Mouse (Mus musculus): ENCODE data around the gene Zfp991. TPM values are rescaled to one million over a fixed set of nuclear protein-coding genes. Genes with fewer than 3 reads are reported as not detected.
"Not testable (repeated sequence)": the region's sequence is repeated elsewhere in the genome, so short reads cannot be mapped to it uniquely, and the experiment has no call there.

Gene Zfp991
- polyA plus RNA-seq, 1 experiment from 2014 or later, result 3.3 TPM

DNA sequence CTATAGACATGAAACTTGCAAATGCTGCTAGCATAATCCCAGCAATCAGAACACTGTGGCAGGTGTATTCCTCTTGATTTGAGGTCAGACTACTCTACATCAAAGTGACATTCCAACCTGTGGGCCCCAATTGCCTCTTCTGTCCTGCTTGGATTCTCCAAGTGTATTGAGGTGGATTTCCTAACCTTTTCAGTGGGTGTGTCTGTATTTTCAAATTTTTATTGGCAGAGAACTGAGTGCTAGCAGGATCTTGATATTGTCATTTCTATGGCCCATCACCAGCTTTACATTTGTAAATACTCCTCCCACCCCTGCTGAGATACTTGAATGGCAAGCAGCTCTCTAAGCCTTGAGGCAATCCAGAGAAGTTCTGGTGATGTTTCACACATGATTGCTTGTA lies 3.7 kb upstream of the Zfp991 start:
- not testable (repeated sequence) for H3K4me3 ChIP-seq (replicated peaks); H3K4me1 ChIP-seq (replicated peaks); H3K9ac ChIP-seq (replicated peaks); H3K27me3 ChIP-seq; H3K4me2 ChIP-seq (replicated peaks); ATAC-seq; H3K27ac ChIP-seq; H3K36me3 ChIP-seq
- H3K9me3 ChIP-seq, result peaks cover 21% of the 10 kb centered on the region

DNA sequence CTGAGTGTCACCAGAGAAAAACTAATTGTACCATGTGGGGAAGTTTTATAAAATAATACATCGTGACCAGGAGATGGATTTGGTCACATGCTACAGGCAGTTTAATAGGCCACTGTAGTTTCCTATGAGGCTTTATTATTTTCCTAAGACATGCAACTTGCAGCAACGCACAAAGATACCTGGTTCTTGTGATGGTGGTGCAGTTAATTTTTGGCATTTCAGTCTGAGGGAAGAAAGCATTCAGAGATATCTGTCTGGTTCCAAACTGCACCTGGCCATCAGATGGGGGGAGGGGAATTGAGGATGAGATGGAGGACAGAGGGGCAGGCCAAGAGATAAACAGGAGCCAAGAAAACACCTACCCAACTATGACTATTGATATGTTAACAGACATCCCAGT lies 1.8 kb downstream of the Zfp991 start:
- not testable (repeated sequence) for ATAC-seq; H3K9me3 ChIP-seq; H3K27ac ChIP-seq; H3K4me2 ChIP-seq (replicated peaks); H3K27me3 ChIP-seq; H3K4me1 ChIP-seq (replicated peaks); H3K4me3 ChIP-seq (replicated peaks); H3K9ac ChIP-seq (replicated peaks); H3K36me3 ChIP-seq
- WGBS, result 50% methylated on average over 2 of the region's 2 CpGs

DNA sequence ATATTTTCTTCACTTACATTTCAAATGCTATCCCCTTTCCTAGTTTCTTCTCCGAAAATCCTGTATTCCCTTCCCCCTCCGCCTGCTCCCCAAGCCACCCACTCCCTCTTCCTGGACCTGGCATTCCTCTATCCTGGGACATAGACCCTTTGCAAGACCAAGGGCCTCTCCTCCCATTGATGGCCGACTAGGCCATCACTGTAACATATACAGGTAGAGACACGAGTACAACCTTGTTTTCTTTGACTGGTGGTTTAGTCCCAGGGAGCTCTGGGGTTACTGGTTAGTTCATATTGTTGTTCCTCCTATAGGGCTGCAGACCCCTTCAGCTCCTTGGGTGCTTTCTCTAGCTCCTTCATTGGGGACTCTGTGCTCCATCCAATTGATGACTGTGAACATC lies 9.9 kb downstream of the Zfp991 start:
- 73% methylated on average over 4 of the region's 4 CpGs for WGBS
- H3K36me3 ChIP-seq; ATAC-seq; H3K9me3 ChIP-seq; H3K9ac ChIP-seq (replicated peaks); H3K4me3 ChIP-seq (replicated peaks); H3K27me3 ChIP-seq; H3K4me2 ChIP-seq (replicated peaks); H3K4me1 ChIP-seq (replicated peaks); H3K27ac ChIP-seq: not testable (repeated sequence)

DNA sequence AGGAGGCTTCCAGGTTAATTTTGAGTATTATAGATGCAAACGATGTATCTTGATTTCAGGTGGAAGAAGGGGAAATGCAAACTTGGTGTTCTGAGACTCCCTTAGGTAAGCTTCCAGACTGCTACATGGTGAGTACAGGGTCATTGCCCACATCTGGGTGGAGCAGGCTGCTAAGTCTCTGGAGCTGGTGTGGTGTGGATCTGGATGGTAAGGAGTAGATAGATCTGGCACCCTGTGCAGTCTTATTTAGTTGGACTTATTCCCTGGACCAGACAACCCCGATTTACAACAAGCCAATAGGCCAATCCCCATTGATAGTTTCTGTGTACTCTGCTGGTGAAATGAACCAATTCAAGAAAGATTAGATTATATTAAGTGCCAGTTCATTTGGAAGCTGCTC lies 33.4 kb downstream of the Zfp991 start:
- H3K36me3 ChIP-seq; H3K4me2 ChIP-seq (replicated peaks); H3K4me3 ChIP-seq (replicated peaks); H3K9me3 ChIP-seq; H3K4me1 ChIP-seq (replicated peaks); H3K27me3 ChIP-seq; ATAC-seq; H3K27ac ChIP-seq; H3K9ac ChIP-seq (replicated peaks): not testable (repeated sequence)
- 93% methylated on average over 2 of the region's 2 CpGs for WGBS

DNA sequence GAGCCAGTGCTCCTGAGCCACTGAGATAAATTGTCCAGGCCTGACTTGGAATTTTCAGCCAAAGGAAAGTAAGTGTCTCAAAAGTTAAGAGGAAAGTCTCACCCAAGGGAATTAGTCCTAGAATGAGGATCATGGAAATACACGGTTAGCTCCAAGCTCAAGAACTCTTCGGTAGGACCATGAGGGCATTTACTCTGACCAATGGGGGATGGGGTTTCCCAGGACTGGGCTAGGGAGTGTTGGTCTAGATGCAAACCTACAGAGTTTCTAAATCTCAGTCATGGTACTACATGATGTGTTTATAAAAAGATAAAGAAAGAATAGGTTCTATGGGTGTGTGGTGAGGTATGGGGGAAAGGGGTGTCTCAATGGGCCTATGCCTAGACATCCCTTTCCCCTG lies 38.7 kb downstream of the Zfp991 start:
- WGBS, result 92% methylated on average over 2 of the region's 2 CpGs
- H3K9me3 ChIP-seq; H3K36me3 ChIP-seq; H3K4me3 ChIP-seq (replicated peaks); H3K27me3 ChIP-seq; H3K4me1 ChIP-seq (replicated peaks); H3K27ac ChIP-seq; H3K9ac ChIP-seq (replicated peaks); H3K4me2 ChIP-seq (replicated peaks): not testable (repeated sequence)
- peak; percentile 43; the same call in 1 of the 2 replicates for ATAC-seq

DNA sequence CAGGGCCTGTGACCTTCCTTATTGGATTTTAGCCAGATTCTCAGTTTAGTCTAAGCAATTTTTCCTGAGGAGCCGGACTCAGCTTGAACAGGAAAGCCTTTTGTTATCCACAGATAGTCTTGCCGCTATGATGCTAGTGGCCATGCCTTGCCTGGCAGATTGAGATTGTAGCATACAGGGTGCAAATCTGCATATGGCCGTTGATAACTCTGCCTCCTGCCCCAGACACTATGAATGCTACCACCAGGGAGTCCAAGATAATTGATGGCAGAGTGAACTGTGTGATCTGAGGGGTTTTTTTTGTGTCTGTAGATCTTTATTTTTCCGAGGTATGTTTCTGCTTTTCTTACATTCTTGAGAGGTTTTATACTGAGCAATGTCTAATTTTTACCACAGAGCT lies 39.7 kb downstream of the Zfp991 start:
- H3K4me3 ChIP-seq (replicated peaks); H3K9me3 ChIP-seq; ATAC-seq; H3K27ac ChIP-seq; H3K4me2 ChIP-seq (replicated peaks); H3K36me3 ChIP-seq; H3K9ac ChIP-seq (replicated peaks); H3K27me3 ChIP-seq; H3K4me1 ChIP-seq (replicated peaks): not testable (repeated sequence)
- WGBS, result 80% methylated on average over 1 of the region's 4 CpGs

DNA sequence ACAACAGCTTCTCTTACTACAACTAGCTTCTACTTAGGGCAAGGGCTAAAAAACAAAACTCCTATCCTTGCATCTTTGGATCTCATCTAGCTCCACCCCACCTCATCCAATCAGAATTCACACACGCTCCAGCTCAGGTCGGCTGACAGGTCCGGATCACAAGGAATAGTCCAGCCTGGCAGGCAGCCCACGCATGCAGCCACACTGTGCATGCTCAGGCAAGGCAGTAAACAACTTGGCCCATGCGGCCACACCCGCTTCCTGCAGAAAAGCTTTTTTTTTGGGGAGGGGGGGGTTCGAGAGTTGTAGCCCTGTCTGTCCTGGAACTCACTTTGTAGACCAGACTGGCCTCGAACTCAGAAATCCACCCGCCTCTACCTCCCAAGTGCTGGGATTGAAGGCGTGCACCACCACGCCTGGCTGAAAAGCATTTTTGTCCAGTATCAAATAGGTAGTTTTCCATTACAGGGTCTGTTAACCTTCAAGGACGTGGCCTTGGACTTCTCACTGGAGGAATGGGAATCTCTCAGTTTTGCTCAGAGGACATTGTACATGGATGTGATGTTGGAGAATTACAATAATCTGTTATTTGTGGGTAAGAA lies 44.5 kb downstream of the Zfp991 start:
- H3K27me3 ChIP-seq; H3K27ac ChIP-seq; H3K9me3 ChIP-seq; H3K36me3 ChIP-seq; H3K4me1 ChIP-seq (replicated peaks); H3K9ac ChIP-seq (replicated peaks); H3K4me2 ChIP-seq (replicated peaks); H3K4me3 ChIP-seq (replicated peaks): not testable (repeated sequence)
- ATAC-seq, result peak; percentile 83
- 89% methylated on average over 11 of the region's 12 CpGs for WGBS

DNA sequence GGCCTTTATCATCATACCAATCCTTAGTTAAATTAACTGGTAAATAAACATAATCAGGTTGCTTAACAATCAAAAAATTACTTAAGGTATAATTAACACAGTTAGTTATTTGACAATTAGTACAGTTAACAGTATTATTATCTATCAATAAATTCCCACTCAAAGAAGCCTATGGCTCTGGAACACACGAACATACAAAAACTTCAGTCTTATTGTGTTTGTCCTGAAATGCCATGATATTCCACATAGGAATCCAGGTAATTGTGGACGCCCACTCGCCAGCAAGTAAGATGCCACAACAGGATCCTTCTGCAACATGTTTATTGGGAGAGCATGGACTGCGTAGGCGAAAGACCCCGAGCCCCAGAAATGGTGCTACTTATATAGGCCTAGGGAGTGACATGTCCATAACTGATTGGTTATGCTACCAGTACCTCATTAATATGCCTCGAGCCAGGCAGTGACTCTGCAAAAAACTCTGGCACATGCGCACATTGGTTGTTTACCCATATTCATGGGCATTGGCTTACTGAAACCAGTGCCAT lies 49.4 kb downstream of the Zfp991 start:
- H3K9ac ChIP-seq (replicated peaks); H3K27me3 ChIP-seq; H3K4me2 ChIP-seq (replicated peaks); H3K9me3 ChIP-seq; H3K4me1 ChIP-seq (replicated peaks); ATAC-seq; H3K27ac ChIP-seq; H3K4me3 ChIP-seq (replicated peaks); H3K36me3 ChIP-seq: not testable (repeated sequence)
- 95% methylated on average over 8 of the region's 8 CpGs for WGBS

DNA sequence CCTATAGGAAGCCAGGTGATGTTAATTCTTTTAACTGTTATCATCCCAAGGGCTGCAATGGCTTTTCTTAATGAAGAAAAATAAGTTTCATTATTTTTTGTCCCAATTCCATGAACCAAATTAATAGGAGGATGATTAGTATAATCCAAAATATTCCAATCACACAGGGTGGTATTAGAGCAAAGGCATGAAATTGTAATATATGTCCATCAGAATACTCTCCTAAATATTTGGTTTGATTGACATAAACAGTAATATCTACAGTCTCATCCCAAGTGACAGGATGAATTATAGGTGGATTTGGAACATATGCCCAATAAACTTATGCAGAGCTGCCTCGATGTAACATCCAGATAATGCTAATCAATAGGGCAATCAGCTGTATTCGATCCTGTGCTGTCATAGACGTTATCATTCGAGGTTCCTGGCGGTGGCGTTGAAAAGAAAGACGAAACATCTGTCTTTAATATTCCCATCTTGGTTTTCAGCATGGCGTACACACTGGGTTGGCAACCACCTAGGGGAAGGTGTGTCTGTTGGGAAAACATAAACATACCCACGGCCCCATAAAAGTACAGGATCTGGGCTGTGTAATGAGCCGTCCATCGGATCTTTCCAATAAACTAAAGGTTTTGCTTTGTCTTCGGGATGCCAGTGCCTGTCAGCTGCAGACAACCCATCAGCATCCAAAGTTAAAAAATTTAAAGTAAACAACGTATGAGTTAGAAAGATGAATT lies 50.3 kb downstream of the Zfp991 start:
- not testable (repeated sequence) for H3K27me3 ChIP-seq; H3K4me2 ChIP-seq (replicated peaks); H3K4me3 ChIP-seq (replicated peaks); H3K9me3 ChIP-seq; H3K4me1 ChIP-seq (replicated peaks); H3K9ac ChIP-seq (replicated peaks); H3K27ac ChIP-seq; H3K36me3 ChIP-seq
- no CpG with 5 or more reads among the region's 13 CpGs for WGBS
- ATAC-seq, result peak; percentile 59; the same call in 1 of the 2 replicates

DNA sequence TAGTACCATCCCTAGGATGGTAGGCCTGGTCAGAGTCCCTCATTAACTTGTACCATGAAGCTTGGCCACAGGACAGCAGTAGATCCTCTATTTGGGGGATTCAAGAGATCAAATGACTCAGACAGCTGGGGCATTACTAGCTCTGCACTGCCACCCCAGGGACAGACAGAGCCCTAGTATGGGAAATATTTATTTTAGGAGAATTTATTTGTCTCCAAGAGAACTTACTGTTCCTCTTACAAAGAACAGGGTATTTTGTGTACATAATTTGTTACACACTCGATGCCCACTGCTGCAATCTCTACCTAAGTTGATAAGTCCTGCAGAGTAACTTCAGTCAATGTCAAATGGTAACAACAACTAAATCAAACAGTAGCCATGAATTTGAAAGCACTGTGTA lies 55.0 kb downstream of the Zfp991 start:
- peaks cover 12% of the 10 kb centered on the region for H3K9me3 ChIP-seq
- peak; percentile 70 for ATAC-seq
- not testable (repeated sequence) for H3K27me3 ChIP-seq; H3K4me3 ChIP-seq (replicated peaks); H3K4me2 ChIP-seq (replicated peaks); H3K27ac ChIP-seq; H3K9ac ChIP-seq (replicated peaks); H3K36me3 ChIP-seq; H3K4me1 ChIP-seq (replicated peaks)
- 87% methylated on average over 1 of the region's 1 CpGs for WGBS

DNA sequence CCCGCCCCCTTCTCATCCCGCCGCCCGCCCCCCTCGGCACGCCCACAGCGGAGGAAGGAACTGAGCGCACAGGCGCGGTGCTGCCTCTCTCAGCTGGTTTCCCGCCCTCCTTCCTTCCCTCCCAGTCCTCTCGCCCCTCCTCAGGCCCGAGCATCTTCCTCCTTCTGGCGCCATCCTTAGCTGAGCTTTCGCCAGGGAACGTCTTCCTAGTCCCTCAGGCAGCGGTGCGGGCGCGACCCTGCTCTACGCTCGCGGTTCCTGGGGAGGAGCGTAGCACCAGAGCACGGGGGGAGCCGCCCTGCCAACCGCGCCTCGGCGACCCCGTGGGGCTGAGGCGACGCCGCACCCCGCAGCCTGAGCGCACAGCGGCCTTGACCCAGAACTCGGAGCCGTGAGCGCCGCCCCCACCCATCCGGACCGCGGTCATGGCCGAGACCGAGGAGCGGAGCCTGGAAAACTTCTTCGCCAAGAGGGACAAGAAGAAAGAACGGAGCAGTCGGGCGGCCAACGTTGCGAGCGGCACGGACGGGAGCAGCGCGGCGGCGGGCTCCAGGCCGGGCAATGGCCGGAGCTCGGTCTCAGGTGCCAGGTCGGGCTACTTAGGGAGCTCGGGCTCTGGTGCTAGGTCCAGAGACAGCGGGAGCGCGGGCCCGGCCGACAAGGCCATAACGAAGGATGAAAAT lies 55.6 kb downstream of the Zfp991 start:
- H3K27ac ChIP-seq; H3K27me3 ChIP-seq; H3K4me3 ChIP-seq (replicated peaks); H3K4me2 ChIP-seq (replicated peaks); H3K4me1 ChIP-seq (replicated peaks); H3K36me3 ChIP-seq; H3K9ac ChIP-seq (replicated peaks): not testable (repeated sequence)
- H3K9me3 ChIP-seq, result peaks cover 12% of the 10 kb centered on the region
- WGBS, result 69% methylated on average over 69 of the region's 71 CpGs
- ATAC-seq, result peak; percentile 79

DNA sequence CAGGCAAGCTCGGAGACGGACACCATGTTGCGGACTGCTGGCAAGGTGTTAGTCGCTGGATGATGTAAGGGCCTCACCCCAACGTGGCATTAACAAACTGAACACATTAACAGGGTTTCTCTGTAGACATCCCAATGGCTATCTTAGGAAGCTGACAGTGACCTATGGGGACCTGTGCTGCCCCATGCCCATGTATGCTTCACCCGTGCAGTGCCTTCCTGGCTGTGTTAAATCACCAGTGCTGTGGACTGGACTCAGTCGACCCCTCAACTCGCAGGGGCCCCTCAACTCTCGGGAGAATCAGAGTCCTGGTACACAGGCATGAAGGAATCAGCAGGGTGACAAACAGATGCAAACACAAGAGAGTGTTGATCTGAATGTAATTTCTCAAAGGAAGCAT lies 63.3 kb downstream of the Zfp991 start:
- not testable (repeated sequence) for H3K36me3 ChIP-seq; ATAC-seq; H3K27ac ChIP-seq; H3K4me1 ChIP-seq (replicated peaks); H3K9ac ChIP-seq (replicated peaks); H3K4me3 ChIP-seq (replicated peaks); H3K4me2 ChIP-seq (replicated peaks); H3K9me3 ChIP-seq; H3K27me3 ChIP-seq
- 83% methylated on average over 7 of the region's 9 CpGs for WGBS
